Mouse (Mus musculus): ENCODE measurements around the gene Maff. TPM values are rescaled to one million over a fixed set of nuclear protein-coding genes. Genes with fewer than 3 reads are reported as not detected.

The Maff gene
- total and polyA plus RNA-seq, 3 experiments: 9.2 to 15.4 (median 10.5) TPM

- in situ Hi-C loops (cut with MboI; ENCODE audit: low pct_ligation_motif_present, low pct_unique_long_range_greater_than_20kb, low sequenced_read_pairs) (no loop called here), dilution Hi-C loops (cut with MboI; ENCODE audit: extremely low pct_ligation_motif_present, extremely low pct_unique_long_range_greater_than_20kb, low sequenced_read_pairs) (no loop called here)
- Histone ChIP-seq H3K4me1 (ENCODE audit: control insufficient read depth in 1 of 2, insufficient read depth in 2 of 2) (peaks cover 20 to 36% of the 10 kb centered on the region in 2 experiments), H3K4me2 (ENCODE audit: insufficient read depth, low read depth, poor library complexity, severe bottlenecking) (peak overlapping the region; percentile 17), H3K27ac (ENCODE audit: insufficient read depth, low read depth) (peak overlapping the region; percentile 36; the same call in 1 of the 2 replicates), H3K9me3 (replicated peaks; ENCODE audit: low read length) (peaks cover 2% of the 10 kb centered on the region), H3K79me2 (replicated peaks; ENCODE audit: control insufficient read depth, extremely low read depth, insufficient read depth, poor library complexity, severe bottlenecking) (peaks cover 14% of the 10 kb centered on the region), H3K27me3 (replicated peaks) (no peaks in the 10 kb centered on the region), H3K36me3 (replicated peaks in 1 of 2; ENCODE audit: control insufficient read depth in 1 of 2, insufficient read depth in 1 of 2, low read length in 1 of 2) (peaks cover 20 to 72% of the 10 kb centered on the region in 2 experiments), H3K9ac (ENCODE audit: insufficient read depth, low read depth) (no peak overlapping the region), H3K4me3 (replicated peaks in 1 of 3; ENCODE audit: low read depth in 2 of 3, low read length in 2 of 3, poor library complexity in 1 of 3) (peak overlapping the region in 1 of 3 experiments; percentile 28)
- peak; percentile 24 for DNase-seq (ENCODE audit: extremely low read depth)
- TF ChIP-seq HCFC1 (IDR thresholded peaks at IDR 0.05; ENCODE audit: low read depth, low read length): no peak
- no peak for TF ChIP-seq POLR2A (IDR thresholded peaks at IDR 0.05; ENCODE audit: low read depth, low read length)
- no peak for TF ChIP-seq RAD21 (IDR thresholded peaks at IDR 0.05; ENCODE audit: low read depth, low read length)
- no peak for TF ChIP-seq GABPA (IDR thresholded peaks at IDR 0.05; ENCODE audit: insufficient replicate concordance, low read depth, low read length)
- TF ChIP-seq SMC3 (IDR thresholded peaks at IDR 0.05; ENCODE audit: low read depth, low read length): no peak
- no peak for TF ChIP-seq MAZ (IDR thresholded peaks at IDR 0.05; ENCODE audit: low read depth, low read length)
- TF ChIP-seq EP300 (IDR thresholded peaks at IDR 0.05; ENCODE audit: low read length): no peak
- no peak for TF ChIP-seq ZNF384 (IDR thresholded peaks at IDR 0.05; ENCODE audit: low read depth, low read length)
- TF ChIP-seq MYC (IDR thresholded peaks at IDR 0.05; ENCODE audit: low read depth, low read length): no peak
- TF ChIP-seq JUN (IDR thresholded peaks at IDR 0.05; ENCODE audit: insufficient read depth, low read depth, low read length): no peak
- TF ChIP-seq ZKSCAN1 (IDR thresholded peaks at IDR 0.05; ENCODE audit: borderline replicate concordance, low read depth, low read length): no peak
- TF ChIP-seq USF2 (conservative IDR thresholded peaks at IDR 0.05; ENCODE audit: low read depth, low read length): no peak
- TF ChIP-seq NRF1 (IDR thresholded peaks at IDR 0.05; ENCODE audit: low read depth, low read length): no peak
- TF ChIP-seq IRF4 (IDR thresholded peaks at IDR 0.05; ENCODE audit: low read depth, low read length): no peak
- TF ChIP-seq CTCF (conservative IDR thresholded peaks at IDR 0.05 in 1 of 2, IDR thresholded peaks at IDR 0.05 in 1 of 2; ENCODE audit: low read depth in 2 of 2, low read length in 2 of 2): no peak
- no peak for TF ChIP-seq USF1 (IDR thresholded peaks at IDR 0.05; ENCODE audit: low read depth, low read length)
- TF ChIP-seq CHD1 (IDR thresholded peaks at IDR 0.05; ENCODE audit: low read depth, low read length): no peak
- TF ChIP-seq SIN3A (IDR thresholded peaks at IDR 0.05; ENCODE audit: low read length): no peak
These were observed 35.2 kb downstream of the Maff start for GRCm38 (mm10) chr15:79381644-79382043.

GRCm38 (mm10) chr15:79387081-79387480 is 40.7 kb downstream of the Maff start:
- Histone ChIP-seq H3K27me3 (replicated peaks) (no peaks in the 10 kb centered on the region), H3K4me2 (ENCODE audit: insufficient read depth, low read depth, poor library complexity, severe bottlenecking) (no peak overlapping the region), H3K9ac (ENCODE audit: insufficient read depth, low read depth) (no peak overlapping the region), H3K9me3 (replicated peaks; ENCODE audit: low read length) (peaks cover 2% of the 10 kb centered on the region), H3K27ac (ENCODE audit: insufficient read depth, low read depth) (no peak overlapping the region), H3K4me1 (ENCODE audit: control insufficient read depth in 1 of 2, insufficient read depth in 2 of 2) (peaks cover 12 to 32% of the 10 kb centered on the region in 2 experiments), H3K79me2 (replicated peaks; ENCODE audit: control insufficient read depth, extremely low read depth, insufficient read depth, poor library complexity, severe bottlenecking) (peaks cover 13% of the 10 kb centered on the region), H3K4me3 (replicated peaks in 1 of 3; ENCODE audit: low read depth in 2 of 3, low read length in 2 of 3, poor library complexity in 1 of 3) (no peak overlapping the region), H3K36me3 (replicated peaks in 1 of 2; ENCODE audit: control insufficient read depth in 1 of 2, insufficient read depth in 1 of 2, low read length in 1 of 2) (peaks cover 6 to 86% of the 10 kb centered on the region in 2 experiments)
- no peak for DNase-seq (ENCODE audit: extremely low read depth)
- TF ChIP-seq RAD21 (IDR thresholded peaks at IDR 0.05; ENCODE audit: low read depth, low read length) (no peak), NELFE (IDR thresholded peaks at IDR 0.05; ENCODE audit: low read depth, low read length) (no peak), USF2 (conservative IDR thresholded peaks at IDR 0.05; ENCODE audit: low read depth, low read length) (no peak), MXI1 (IDR thresholded peaks at IDR 0.05; ENCODE audit: low read depth, low read length) (no peak), NRF1 (IDR thresholded peaks at IDR 0.05; ENCODE audit: low read depth, low read length) (no peak), SIN3A (IDR thresholded peaks at IDR 0.05; ENCODE audit: low read length) (no peak), ZC3H11A (IDR thresholded peaks at IDR 0.05; ENCODE audit: low read depth, low read length) (no peak), MAZ (IDR thresholded peaks at IDR 0.05; ENCODE audit: low read depth, low read length) (no peak), CHD1 (IDR thresholded peaks at IDR 0.05; ENCODE audit: low read depth, low read length) (no peak), UBTF (IDR thresholded peaks at IDR 0.05; ENCODE audit: low read depth, low read length) (no peak), MAFK (IDR thresholded peaks at IDR 0.05; ENCODE audit: insufficient replicate concordance, low read length) (no peak), CHD2 (IDR thresholded peaks at IDR 0.05; ENCODE audit: low read length) (no peak), POLR2AphosphoS2 (IDR thresholded peaks at IDR 0.05; ENCODE audit: low read depth, low read length) (no peak), BHLHE40 (IDR thresholded peaks at IDR 0.05; ENCODE audit: low read depth, low read length) (no peak), IRF4 (IDR thresholded peaks at IDR 0.05; ENCODE audit: low read depth, low read length) (no peak), MAX (IDR thresholded peaks at IDR 0.05; ENCODE audit: low read length) (no peak), ETS1 (conservative IDR thresholded peaks at IDR 0.05; ENCODE audit: low read depth, low read length) (no peak)
- dilution Hi-C loops (cut with MboI; ENCODE audit: extremely low pct_ligation_motif_present, extremely low pct_unique_long_range_greater_than_20kb, low sequenced_read_pairs) (no loop called here), in situ Hi-C loops (cut with MboI; ENCODE audit: low pct_ligation_motif_present, low pct_unique_long_range_greater_than_20kb, low sequenced_read_pairs) (no loop called here)
